Mouse (Mus musculus) erythroblast, adult 5-6 weeks (primary cell): ENCODE measurements around the gene Grin2b. TPM values are rescaled to one million over a fixed set of nuclear protein-coding genes. Genes with fewer than 3 reads are reported as not detected.
"Not testable (repeated sequence)": the region's sequence is repeated elsewhere in the genome, so short reads cannot be mapped to it uniquely, and the experiment has no call there.

Experiments
- ATAC-seq: replicated peaks from 2 replicates; pipeline ENCODE4 v1.8.0; 2016; ENCODE audit warnings: moderate number of reproducible peaks, mild to moderate bottlenecking, moderate TSS enrichment, inconsistent platforms; ENCODE audit not compliant: poor library complexity, low FRiP score, severe bottlenecking
- total RNA-seq, 2 experiments: library from RNA; stranded (forward) in 1 of 2; stranded (reverse) in 1 of 2; fragments of 150-400 nt in 1 of 2; fragments of 200-764, 138-1000 nt in 1 of 2; gene quantifications; 2 replicates each; pipeline versions ENCODE4 v1.2.3 to v1.2.4; 2015 to 2017; ENCODE audit warnings: low replicate concordance in 2 of 2

Gene Grin2b
- total RNA-seq, 2 experiments from 2014 or later = not detected

DNA sequence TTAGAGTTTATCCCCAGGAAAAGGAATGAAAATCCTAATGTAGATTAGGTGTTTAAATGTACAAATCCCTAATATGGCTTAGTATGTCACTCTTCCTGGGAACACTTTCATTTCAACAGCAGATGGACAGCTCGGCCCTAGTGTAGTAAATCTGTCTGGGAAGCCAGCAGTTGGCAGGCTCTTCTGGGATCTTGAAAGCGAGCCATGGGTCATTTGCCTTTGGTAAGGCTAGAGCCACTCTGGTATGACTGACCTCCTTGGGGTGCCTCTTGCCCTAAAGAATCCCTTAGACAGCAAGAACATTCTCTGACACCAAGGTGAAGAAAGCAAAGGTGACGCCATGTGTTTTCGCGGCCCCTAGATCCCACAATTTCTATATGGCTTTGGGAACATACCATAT, 446.2 kb downstream of the Grin2b start:
- ATAC-seq = no peak

- no peak for ATAC-seq
Measured at GRCm38 (mm10) chr6:135721706-135722105, 451.6 kb downstream of the Grin2b start.

DNA sequence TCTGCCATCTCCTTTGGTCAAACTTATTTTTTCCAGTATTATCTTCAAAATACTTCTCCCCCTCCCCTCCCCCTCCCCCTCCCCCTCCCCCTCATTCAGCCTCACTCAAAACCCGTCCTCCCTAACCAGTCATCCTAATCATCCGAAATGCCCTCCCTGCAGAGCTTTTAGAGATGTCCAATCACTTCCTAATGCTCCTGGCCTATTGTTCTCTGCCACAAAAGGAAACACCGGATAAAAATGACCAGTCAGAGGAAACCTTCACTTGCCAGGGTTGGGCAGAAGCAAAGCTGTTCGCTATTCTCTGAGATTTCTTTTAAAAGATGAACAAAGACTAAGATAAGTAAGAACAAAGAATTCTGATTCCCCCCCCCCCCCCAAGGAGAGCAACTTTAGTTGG, 458.4 kb downstream of the Grin2b start:
- no peak for ATAC-seq

- no peak for ATAC-seq
Measured at GRCm38 (mm10) chr6:135714236-135714635, 459.1 kb downstream of the Grin2b start.

- ATAC-seq = no peak
Measured at GRCm38 (mm10) chr6:135713716-135714115, 459.6 kb downstream of the Grin2b start.

- not testable (repeated sequence) for ATAC-seq
Measured at GRCm38 (mm10) chr6:135706850-135707522, 466.3 kb downstream of the Grin2b start.

DNA sequence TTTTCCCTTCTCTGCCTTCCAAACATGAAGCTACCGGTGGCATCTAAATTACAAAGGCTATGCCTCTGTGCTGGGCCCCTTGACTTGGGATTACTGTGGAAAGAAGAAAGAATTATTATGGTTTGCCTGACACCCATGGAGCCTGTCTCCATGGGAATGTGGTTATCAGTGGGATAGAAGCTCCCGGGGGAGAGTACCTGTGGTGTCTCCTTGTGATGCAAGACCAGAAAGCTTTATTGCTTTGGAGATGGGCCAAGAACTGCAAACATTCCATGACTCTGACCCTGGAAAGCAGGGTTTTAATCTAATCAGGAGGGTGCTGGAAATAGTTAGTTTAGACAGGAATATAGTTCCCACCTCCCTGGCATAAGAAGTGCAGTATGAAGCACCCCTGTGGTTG, 469.7 kb downstream of the Grin2b start:
- ATAC-seq = no peak

- ATAC-seq = no peak
Measured at GRCm38 (mm10) chr6:135701361-135701760, 471.9 kb downstream of the Grin2b start.

GRCm38 (mm10) chr6:135700717-135701345, 472.5 kb downstream of the Grin2b start:
- ATAC-seq = no peak

DNA sequence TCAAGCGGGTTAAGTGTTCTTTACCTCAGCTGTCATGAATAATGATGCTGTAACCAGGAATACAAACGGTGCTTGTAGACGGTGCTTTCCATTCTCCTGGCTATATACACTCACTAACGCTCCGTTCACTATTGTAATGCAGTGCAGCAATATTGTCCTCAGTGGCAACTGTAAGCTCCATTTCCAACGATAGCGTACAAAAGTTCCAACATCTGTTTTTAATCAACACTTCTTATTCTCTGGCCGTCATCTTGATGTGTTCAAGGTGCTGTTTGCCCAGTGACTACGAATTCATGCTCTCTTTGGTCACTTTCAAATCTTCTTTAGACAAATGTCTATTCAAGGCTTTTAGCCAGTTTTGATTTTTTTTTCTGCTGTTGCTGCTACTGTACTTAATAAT, 480.8 kb downstream of the Grin2b start:
- no peak for ATAC-seq

GRCm38 (mm10) chr6:135691561-135691960, 481.8 kb downstream of the Grin2b start:
- ATAC-seq = no peak

DNA sequence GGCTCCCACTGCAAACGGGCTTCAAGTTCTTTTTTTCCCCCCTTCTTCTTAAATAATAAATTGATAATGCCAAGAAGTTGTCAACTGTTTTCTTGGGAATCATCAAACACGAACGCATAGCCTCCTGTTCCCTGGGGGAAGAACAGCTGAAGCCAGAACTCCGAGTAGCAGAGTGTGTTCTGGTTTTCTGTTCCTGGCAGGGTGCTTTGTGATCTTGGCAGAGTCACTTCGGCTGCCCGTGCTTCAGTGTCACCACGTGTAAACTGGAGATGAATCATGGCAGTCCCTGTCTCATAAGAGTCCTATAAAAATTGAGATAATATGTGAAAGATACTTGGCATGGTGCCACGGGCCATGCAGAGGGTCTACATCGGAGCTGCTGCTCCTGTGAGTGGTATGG, 485.4 kb downstream of the Grin2b start:
- ATAC-seq = no peak

DNA sequence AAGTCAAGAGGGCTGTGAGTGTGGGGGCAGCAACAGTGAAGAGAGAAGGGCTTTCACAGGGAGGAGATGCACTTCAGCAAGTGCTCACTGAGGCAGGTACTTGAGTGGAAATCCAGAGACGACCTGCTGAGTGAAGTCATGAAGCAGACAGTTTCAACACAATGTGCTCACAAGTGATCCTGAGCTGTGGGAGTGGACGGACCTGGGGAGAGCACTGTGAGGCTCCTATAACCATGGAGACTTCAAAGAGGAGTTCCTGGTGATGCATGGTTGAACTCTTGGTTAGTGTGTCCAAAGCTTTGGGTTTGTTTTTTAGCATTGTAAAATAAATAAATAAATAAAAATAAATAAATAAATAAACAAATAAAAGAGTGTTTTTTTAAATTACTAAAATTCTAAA, 489.1 kb downstream of the Grin2b start:
- no peak for ATAC-seq

GRCm38 (mm10) chr6:135681423-135681822, 491.9 kb downstream of the Grin2b start:
- ATAC-seq = not testable (repeated sequence)

DNA sequence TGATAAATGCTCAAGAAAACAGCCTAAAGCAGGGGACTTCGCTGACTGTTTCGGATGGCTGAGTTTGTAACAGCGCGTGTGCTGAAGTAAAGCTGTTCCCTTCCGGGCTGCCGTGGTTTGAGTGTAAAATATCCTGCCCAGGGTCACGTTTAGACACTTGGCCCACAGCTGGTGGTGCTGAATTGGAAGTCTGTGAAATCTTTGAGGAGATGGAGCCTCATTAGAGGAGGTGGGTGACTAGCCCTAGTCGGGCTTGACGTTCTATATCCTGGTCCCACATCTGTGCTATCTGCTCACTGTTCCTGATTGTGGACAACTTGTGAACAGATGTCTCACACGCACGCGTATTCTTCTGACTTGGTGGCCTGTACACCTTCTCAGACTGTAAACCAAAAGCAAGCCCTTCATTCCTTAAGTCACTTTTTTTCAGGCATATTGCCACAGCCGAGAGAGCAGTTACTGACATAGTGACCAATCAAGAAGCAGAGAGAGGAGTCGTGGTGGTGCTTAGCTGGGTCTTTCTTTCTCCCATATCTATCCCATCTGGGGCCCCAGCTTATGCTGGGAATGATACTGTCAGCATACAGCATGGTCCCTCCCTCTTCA, 493.1 kb downstream of the Grin2b start:
- no peak for ATAC-seq

DNA sequence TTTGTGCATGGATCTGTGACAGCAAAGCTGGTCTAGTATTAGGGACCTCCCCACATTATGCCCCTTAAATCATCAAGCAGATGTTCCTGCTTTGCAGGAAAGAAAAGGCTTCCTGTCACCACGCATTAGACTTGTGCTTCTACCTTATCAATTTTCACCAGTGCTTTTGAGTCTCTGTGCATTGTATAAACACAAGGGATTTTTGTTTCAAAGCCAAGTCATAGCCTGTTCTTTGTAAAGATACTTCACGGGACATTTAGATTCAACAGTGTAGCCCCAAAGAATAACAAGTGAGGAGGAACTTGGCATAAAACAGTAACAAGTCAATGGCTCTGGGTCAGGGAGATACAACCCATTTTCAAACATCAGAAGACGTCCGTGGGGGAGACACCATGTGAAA, 498.9 kb downstream of the Grin2b start:
- no peak for ATAC-seq

DNA sequence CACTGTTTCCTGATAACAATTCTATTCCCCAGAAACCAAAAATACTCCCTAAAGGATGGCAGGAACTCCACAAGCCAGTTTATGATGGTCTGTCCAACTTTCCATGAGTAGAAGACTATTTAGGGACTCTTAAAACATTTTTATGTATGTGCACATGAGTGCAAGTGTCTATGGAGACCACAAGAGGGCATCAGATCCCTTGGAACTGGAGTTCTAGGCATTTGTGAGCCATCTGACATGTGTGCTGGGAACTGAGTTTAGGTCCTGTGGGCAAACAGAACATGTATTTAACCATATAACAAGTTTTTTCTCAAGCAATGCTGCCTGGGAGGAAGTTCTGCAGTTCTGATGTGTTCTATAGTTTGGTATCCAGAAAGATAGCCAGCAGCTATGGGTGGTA, 501.3 kb downstream of the Grin2b start:
- no peak for ATAC-seq
